Mouse (Mus musculus): ENCODE results near the gene Gnb2. TPM values are rescaled to one million over a fixed set of nuclear protein-coding genes. Genes with fewer than 3 reads are reported as not detected.

Gene Gnb2
- polyA plus RNA-seq (2012), result 425 and 439 TPM in 2 replicates

DNA sequence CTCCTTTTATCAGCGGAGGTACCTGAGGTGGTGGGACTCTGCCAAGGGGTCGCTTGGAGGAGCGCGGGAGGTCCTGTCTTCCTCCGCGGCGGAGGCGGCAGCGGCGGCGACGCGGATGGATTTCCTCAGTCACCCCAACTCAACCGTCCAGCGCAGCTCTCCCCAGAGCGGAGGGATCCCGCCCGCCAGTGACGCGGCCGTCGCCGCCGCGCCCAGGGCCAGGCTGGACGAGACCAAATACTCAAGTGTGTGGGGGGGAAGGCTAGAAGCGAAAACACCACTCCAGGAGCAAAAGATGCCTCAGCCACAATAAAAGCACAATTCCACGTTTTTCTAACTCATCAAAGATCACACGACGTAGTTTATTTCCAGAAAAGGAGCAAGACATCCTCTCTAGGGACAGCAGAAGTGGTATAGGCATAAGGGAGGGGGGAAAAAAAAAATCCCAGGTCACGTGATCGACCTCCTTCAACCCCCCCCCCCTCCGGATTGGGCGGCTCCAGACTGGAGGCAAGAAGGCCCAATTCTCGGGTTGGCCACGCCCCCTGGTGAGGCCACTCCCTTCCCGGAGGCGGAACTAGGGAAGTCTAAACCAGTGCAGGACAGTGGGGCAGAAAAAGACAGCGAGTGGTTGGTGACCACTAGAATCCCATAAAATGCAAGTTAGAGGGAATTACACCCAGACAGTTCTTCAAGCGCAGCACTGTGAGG, at the start of gene Gnb2, which contains the start of gene Epo:
Gene Gnb2, minus strand, starts transcription at position 394 of the 711 bp plus-strand sequence.
Gene Epo, minus strand, starts transcription at position 126 of the 711 bp plus-strand sequence.
- no peak for TF ChIP-seq GATA1 (IDR thresholded peaks at IDR 0.05; ENCODE audit: low read length)

DNA sequence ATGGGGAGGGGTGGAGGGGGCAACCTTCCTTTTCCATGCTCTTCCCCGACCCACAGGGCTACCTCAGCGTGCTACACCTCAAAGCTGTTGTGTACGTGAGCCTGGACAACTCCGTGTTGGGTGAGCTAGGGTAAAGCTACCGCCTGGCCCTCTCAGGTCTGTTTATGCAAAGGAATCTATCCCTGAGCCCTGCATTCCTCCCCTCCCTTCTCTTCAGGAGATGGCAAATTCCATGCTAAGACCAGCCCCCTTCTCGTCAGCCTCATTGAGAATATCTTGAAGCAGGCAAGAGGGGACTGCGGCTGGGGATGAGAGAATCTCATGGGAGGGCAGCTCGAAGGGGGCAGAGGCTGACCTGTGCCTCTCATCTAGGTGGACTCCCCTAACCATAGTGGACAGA, 49.4 kb upstream of the Gnb2 start:
- TF ChIP-seq GATA1 (IDR thresholded peaks at IDR 0.05; ENCODE audit: low read length), result no peak

DNA sequence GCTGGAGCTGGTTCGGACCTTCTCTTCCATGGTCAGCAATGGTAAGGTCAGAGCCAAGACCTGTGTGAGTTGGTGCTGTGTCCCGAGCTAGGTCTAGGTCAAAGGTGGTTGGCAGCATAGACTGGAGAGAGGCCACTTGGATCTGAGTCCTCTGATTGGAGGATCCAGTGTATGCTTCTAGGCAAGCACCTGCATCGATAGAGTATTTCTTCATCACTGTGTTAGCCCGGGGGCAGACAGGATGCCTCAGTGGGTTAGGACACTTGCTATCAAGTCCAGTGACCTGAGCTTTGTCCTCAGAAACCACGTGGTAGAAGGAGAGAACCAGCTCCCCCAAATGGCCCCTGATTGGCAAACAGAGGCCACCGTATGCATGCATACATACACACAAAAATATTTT, 46.9 kb upstream of the Gnb2 start:
- TF ChIP-seq GATA1 (IDR thresholded peaks at IDR 0.05; ENCODE audit: low read length), result no peak

DNA sequence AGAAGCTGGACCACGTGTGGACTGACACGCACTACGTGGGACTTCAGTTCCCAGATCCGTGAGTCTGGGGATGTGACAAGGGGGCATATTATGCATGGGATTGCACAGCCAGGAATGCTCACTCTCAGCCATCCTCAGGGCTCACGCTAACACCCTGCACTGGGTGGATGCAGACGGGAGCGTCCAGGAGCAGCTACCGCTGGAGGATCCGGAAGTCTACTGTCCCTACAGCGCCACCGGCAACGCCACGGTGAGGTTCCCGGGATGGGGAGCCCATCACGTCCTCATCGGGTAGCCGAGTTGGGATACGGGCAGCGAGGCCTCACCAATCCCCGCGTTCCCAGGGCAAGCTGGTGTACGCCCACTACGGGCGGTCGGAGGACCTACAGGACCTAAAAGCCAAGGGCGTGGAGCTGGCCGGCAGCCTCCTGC, 41.2 kb upstream of the Gnb2 start:
- TF ChIP-seq GATA1 (IDR thresholded peaks at IDR 0.05; ENCODE audit: low read length), result no peak

DNA sequence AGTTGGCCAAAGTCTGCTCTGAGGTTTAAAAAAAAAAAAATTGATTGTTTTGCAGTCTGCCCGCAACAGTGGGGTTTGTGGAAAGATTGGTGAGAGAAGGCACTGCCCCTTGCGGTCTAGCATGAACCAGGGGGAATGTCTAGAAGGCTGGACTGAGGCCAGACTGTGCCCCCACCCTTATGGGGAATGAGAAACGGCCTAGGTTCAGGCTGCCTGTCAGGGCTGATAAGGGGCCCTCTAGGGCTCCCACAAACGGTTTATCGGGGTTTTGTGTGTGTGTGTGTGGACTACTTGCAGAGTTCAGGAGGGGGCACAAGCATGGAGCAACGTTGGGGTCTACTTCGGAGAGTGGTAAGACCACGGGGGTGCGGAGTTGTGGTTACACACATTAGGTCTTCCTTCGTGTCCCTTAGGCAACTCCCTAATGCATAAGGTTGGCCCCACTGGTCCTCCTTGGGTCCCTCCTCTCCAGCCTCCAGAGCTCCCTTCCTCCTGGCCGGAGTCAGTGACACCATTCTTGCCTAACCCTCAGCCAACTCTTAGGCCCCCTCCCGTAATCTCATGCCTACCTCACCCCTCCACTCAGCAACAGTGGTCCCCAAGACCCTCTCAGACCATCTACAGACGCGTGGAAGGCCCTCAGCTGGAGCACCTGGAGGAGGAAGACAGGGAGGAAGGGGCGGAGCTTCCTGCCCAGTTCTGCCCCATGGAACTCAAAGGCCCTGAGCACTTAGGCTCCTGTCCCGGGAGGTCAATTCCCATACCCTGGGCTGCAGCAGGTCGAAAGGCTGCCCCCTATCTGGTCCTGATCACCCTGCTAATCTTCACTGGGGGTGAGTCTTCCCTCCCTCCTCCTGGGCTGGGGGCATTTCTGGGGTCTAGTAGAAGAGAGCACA, 37.6 kb upstream of the Gnb2 start:
- TF ChIP-seq GATA1 (IDR thresholded peaks at IDR 0.05; ENCODE audit: low read length), result peak; percentile 52

DNA sequence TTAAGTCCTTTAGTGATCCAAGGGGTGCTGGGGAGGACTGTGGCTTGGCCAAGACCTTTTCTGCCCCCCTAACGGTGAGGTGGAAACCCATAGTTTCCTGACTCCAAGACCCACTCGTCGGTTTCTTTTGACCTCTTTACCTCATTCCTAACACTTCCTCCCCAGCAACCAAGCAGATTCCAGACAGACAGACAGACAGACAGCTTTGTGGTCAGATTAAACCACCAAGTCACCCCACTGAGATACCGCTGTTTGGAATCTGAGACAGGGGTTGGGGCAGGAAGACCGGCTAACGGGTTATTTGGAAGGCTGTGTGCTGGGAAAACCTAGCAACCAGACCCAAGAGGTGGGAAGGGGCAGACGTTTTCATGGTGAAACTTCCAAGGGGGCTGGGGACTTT, 36.9 kb upstream of the Gnb2 start:
- TF ChIP-seq GATA1 (IDR thresholded peaks at IDR 0.05; ENCODE audit: low read length), result peak; percentile 48

DNA sequence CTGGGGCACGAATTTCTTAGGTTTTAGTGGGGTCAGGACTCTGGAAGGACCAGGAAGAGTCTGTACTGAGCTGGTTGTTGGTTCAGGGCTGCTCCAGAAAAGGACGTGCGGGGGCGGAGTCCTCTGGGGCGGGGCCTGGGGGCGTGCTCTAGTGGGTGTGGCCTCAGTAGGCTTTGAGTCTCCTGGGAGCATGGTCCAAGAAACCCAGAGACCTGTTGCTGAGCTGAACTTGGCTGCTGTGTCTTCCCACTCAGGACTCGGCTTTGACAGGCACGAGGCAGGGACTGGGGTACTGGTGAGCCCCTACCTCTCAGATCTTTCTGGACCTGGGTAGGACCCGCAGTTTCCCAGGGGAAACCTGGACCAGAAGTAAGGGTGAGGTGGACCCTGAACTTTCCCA, 36.4 kb upstream of the Gnb2 start, which contains the start of gene Tfr2:
Gene Tfr2, plus strand, starts transcription at position 176 of the 400 bp plus-strand sequence.
- no peak for TF ChIP-seq GATA1 (IDR thresholded peaks at IDR 0.05; ENCODE audit: low read length)

DNA sequence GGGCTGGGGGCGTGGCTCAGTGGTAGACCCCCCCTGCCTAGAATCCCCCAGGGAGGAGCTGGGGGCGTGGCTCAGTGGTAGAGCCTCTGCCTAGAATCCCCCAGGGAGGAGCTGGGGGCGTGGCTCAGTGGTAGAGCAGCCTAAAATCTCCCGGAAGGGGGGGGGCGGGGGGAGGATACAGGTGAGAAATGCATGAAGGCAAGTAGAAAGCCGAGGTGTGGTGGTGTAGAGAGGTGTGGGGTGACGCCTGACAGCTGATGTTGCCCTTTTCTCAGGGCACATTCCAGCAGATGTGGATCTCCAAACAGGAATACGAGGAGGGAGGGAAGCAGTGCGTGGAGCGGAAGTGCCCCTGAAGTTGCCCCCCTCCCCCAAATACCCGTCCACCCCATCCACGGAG, 35.7 kb upstream of the Gnb2 start:
- TF ChIP-seq GATA1 (IDR thresholded peaks at IDR 0.05; ENCODE audit: low read length), result no peak

DNA sequence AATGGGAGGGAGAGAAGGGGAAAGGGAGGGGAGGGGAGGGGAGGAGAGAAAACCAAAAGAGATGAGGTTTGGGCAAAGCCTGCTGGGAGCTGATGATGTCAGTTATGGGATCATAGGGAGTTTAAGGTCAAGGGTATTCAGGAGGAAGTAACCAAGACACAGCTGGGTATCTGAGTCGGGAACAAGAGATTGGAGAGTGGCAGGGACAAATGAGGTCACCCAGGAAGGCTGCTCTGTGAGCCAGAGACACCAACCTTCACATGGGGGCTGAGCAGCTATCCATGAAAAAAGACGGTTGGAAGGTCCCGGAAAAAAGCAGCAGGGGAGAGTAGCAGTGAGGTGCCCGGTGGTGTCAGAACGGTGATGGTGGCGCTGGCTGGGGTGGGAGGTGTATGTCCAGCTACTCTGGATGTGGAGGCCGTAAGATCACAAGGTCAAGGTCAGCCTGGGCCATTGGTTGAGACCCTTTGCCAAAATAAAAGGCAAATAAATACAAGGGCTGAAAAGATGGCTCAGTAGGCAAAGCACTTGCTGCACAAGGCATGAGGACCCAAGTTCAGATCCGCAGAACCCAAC, 35.0 kb upstream of the Gnb2 start:
- no peak for TF ChIP-seq GATA1 (IDR thresholded peaks at IDR 0.05; ENCODE audit: low read length)

DNA sequence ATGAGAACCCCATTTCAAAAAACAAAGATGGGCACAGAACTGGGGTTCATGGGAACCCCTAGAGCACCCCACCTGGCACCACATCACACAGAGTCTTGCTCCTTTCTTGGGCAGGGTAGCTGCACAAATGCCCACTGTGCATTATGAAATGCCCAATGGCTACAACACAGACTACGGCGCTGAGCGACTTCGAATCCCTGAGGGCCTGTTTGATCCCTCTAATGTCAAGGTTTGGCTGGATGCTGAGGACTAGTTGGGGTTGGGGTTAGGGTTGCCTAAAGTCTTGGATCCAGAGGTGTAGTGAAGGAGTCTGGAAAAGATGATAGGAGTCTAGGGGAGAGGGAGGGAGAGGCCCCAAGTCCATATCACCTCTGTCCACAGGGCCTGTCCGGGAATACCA, 33.1 kb upstream of the Gnb2 start:
- no peak for TF ChIP-seq GATA1 (IDR thresholded peaks at IDR 0.05; ENCODE audit: low read length)

DNA sequence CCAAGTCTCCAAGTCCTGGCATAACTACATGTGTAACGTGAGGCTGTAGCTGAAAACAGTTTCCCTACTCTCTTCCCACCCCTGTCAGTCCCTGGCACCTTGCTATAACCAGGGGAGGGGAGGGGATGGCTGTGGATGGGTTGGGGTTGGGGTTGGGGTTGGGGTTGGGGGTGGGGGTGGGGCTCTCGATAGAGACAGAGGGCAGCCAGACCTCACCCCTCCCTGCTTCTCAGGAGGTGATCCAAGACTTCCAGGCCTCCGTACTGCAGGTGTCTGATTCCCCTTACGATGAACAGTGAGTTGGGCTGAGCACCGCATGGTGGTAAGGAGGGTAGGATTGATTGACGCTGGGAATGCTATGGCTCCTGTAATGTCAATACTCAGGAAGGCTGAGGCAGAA, 32.4 kb upstream of the Gnb2 start:
- TF ChIP-seq GATA1 (IDR thresholded peaks at IDR 0.05; ENCODE audit: low read length), result no peak

DNA sequence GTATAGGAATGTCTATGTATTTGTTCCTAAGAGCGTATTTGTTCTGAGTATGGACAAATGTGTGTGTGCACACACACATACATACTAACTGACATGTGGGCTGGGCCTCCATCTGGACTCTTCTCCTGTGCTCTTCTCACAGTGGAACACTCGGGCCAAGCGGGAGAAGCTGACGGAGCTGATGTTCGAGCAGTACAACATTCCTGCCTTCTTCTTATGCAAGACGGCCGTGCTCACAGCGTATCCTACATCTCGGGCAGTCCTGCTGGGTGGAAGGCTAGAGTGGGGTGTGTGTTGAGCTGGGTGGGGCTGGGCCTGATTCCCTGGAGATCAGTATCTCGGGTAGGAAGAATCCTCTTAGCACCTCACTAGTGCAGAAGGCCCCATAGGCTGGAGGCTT, 29.7 kb upstream of the Gnb2 start:
- no peak for TF ChIP-seq GATA1 (IDR thresholded peaks at IDR 0.05; ENCODE audit: low read length)

DNA sequence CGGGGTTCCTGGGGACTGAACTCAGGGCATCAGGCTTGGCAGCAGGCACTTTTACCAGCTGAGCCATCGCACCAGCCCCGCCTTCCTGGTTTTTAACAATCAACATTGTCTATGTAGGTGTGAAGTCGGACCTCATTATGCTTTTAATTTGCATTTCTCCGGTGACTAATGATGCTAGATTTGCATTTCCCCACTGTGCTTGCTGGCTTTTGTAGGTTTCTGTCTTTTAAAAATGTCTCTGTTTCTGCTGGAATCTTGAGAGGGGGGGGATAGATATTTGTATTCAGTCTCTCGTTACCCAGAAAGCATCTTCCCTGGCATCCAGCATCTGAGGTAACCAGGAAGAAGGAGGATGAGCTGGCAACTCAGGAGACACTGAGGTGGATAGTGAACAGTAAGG, 28.2 kb upstream of the Gnb2 start:
- no peak for TF ChIP-seq GATA1 (IDR thresholded peaks at IDR 0.05; ENCODE audit: low read length)

DNA sequence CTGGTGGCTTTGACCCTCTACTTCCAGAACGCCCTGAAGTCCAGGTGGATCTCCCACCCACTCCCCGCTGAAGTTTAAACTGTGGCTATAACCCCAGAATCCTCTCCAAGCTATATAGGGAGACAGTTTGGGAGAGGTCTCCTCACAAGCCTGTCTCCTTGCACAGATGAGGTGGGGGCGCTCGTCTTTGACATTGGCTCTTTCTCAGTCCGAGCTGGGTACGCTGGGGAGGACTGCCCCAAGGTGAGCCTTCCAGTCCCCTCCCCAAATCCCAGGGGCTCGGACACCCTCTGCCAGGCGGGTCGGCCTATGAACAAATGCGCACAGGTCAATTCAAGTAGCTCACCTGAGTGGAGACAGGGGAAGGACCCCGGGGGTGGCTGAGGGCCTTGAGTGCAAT, 20.6 kb upstream of the Gnb2 start:
- no peak for TF ChIP-seq GATA1 (IDR thresholded peaks at IDR 0.05; ENCODE audit: low read length)

DNA sequence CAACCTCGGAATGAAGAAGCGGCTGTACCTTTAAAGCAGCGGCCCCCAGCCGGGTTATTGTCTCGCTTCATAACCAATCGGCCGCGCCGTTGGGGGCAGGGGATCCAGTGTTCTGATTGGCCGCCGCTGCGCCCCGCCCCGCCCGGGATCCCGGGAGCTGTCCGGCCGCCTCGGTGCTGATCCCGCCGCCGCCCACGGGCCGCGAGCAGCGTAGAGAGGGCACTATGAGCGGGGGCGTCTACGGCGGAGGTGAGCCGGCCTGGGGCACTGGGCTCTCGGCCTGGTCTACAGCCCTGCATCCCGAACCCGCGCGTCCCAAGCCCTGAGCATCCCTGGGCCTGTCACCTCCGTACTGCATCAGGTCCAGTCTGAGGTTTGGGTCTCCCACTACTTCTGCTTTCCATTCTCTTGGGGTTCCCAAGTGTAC, 20.1 kb upstream of the Gnb2 start, which contains the start of gene Actl6b:
Gene Actl6b, plus strand, starts transcription at position 107 of the 427 bp plus-strand sequence.
- no peak for TF ChIP-seq GATA1 (IDR thresholded peaks at IDR 0.05; ENCODE audit: low read length)

DNA sequence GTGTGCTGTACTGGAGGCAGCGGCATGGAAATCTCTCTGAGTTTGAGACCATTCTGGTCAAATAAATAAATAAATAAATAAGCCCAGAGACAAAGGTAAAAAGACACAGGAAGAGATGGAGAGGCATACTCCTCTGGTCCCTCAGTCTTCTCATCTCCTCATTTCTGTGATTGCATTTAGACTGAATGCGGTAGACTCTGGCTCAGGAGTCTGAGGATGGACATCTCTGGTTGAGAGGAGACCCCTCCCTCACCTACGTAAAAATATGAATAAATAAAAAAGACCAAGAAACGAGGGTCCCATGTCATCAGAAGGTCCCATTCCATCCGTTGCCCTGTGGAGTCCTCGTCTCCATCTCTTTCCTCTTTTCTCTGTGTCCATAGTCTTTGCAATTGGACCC, 19.7 kb upstream of the Gnb2 start:
- no peak for TF ChIP-seq GATA1 (IDR thresholded peaks at IDR 0.05; ENCODE audit: low read length)

All from G1E-ER4 (cell line).